Mouse (Mus musculus) hindbrain, postnatal 0 days (tissue): ENCODE measurements around the gene Socs7. TPM values are rescaled to one million over a fixed set of nuclear protein-coding genes. Genes with fewer than 3 reads are reported as not detected.

Experiments
- ATAC-seq: fragments of 200-750 bp; cut with Nextera tagmentation; 2 replicates; pipeline ENCODE4 v1.8.0; 2017; ENCODE audit warnings: mild to moderate bottlenecking, moderate TSS enrichment, moderate library complexity
- DNase-seq: peaks from one replicate; pipeline ENCODE4 v3.0.0-alpha.2; 2015; ENCODE audit warnings: low spot score
- H3K27ac ChIP-seq: fragments of 300-500 bp; sonication (generic); 2 replicates; pipeline ENCODE4 v1.5.1; 2014; ENCODE audit warnings: mild to moderate bottlenecking
- H3K27me3 ChIP-seq: fragments of 300-500 bp; sonication (generic); 2 replicates; pipeline ENCODE4 v1.6.1; 2014; ENCODE audit warnings: low read length, mixed read lengths; ENCODE audit not compliant: insufficient read depth
- H3K36me3 ChIP-seq: fragments of 300-500 bp; sonication (generic); 2 replicates; pipeline ENCODE4 v1.6.1; 2014; ENCODE audit warnings: low read length, mixed read lengths; ENCODE audit not compliant: insufficient read depth
- H3K4me1 ChIP-seq: fragments of 300-500 bp; sonication (generic); 2 replicates; pipeline ENCODE4 v1.6.1; 2014; ENCODE audit warnings: antibody characterized with exemption, low read length, mixed read lengths; ENCODE audit not compliant: insufficient read depth
- H3K4me2 ChIP-seq: fragments of 300-500 bp; sonication (generic); 2 replicates; pipeline ENCODE4 v1.6.1; 2014; ENCODE audit warnings: low read depth, mild to moderate bottlenecking, low read length, moderate library complexity, mixed read lengths
- H3K4me3 ChIP-seq: fragments of 300-500 bp; sonication (generic); 2 replicates; pipeline ENCODE4 v1.5.1; 2014; ENCODE audit warnings: low read length
- H3K9ac ChIP-seq: fragments of 300-500 bp; sonication (generic); replicated peaks from 2 replicates; pipeline ENCODE4 v1.6.1; 2014; ENCODE audit warnings: mild to moderate bottlenecking, low read length, moderate library complexity, mixed read lengths
- H3K9me3 ChIP-seq: fragments of 300-500 bp; sonication (generic); 2 replicates; pipeline ENCODE4 v1.6.1; 2016; ENCODE audit warnings: low read length, mixed read lengths
- CTCF ChIP-seq: IDR thresholded peaks from 2 replicates; pipeline ENCODE4 v1.5.1; 2016; ENCODE audit warnings: antibody characterized with exemption, control low read depth, low read depth
- WGBS: fragments of 180-500 bp; shearing (Covaris S2); extraction: QIAGEN DNeasy Blood & Tissue Kit; methylation state at CpG from one replicate; pipeline ENCODE4 v1.1.7; 2014; 5-methylcytosine and 5-hydroxymethylcytosine counted together
- polyA plus RNA-seq: library from polyadenylated mRNA; unstranded; fragments of >200 nt; fragmentation: Nextera tagmentation; extraction: Ambion mirVana; gene quantifications from 2 replicates; pipeline ENCODE4 v1.2.1, GENCODE M21; 2015
- total RNA-seq: library from RNA; depleted of rRNA; stranded (reverse); fragments of >200 nt; gene quantifications from 2 replicates; pipeline ENCODE4 v1.2.3, GENCODE M21; 2014

Gene Socs7
- total and polyA plus RNA-seq, 2 experiments from 2014 or later = 5.9 to 59.0 TPM

DNA sequence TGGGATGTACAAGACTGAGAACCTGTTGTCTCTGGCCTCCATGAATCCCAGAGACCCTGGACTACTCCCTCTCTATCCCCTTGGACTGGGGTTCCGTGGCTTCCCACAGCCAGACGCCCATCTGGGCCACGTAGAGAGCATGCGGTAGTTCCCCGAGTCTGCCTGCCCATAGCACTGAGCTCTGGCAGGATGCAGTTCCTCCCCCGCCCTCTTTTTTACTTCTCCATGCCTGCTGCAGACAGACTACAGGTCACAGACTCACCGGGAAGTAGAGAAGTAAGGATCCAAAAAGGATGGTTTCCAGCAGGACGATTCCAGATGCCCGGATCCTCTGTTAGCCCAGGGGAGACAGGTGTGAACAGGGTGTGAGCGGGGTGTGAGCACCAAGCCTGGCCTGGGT is 16.9 kb upstream of the Socs7 start:
- no peak for ATAC-seq
- no peaks in the 10 kb centered on the region for H3K27me3 ChIP-seq
- H3K4me1 ChIP-seq = peaks cover 8% of the 10 kb centered on the region; the same call in 1 of the 2 replicates
- no peaks in the 10 kb centered on the region for H3K9me3 ChIP-seq
- DNase-seq = no peak
- TF ChIP-seq CTCF = no peak
- H3K4me3 ChIP-seq = no peak overlapping the region
- WGBS = 68% methylated on average over 10 of the region's 10 CpGs
- H3K4me2 ChIP-seq = no peak overlapping the region
- no peak overlapping the region for H3K27ac ChIP-seq
- no peaks in the 10 kb centered on the region for H3K36me3 ChIP-seq
- no peak overlapping the region for H3K9ac ChIP-seq

GRCm38 (mm10) chr11:97346383-97346782 is 16.0 kb upstream of the Socs7 start:
- Histone ChIP-seq H3K27ac (no peak overlapping the region), H3K9ac (no peak overlapping the region), H3K27me3 (no peaks in the 10 kb centered on the region), H3K4me1 (peaks cover 8% of the 10 kb centered on the region; the same call in 1 of the 2 replicates), H3K9me3 (no peaks in the 10 kb centered on the region), H3K4me2 (no peak overlapping the region), H3K36me3 (no peaks in the 10 kb centered on the region), H3K4me3 (no peak overlapping the region)
- WGBS = 43% methylated on average over 9 of the region's 9 CpGs
- ATAC-seq (peak; percentile 71; the same call in 1 of the 2 replicates), DNase-seq (peak; percentile 72)
- no peak for TF ChIP-seq CTCF

DNA sequence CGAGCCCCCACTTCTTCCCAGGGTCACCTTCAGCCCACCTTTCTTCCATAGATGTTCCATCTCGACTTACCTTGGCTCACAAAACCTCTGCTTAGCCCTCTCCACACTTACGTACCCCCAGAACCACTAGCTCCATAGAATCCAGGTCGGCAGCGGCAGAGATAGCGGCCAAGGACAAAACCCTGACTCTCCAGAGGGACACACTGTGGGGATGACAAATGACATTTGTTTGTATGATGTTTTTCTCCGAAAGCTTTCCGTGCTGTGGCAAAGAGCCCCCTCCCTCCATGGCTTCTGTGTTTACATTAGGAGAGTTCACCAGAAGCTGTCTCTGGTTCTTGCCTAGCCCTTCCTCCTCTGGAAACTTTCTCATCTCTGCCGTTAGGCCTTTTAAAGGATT is 15.1 kb upstream of the Socs7 start:
- H3K27ac ChIP-seq = no peak overlapping the region
- DNase-seq (no peak), ATAC-seq (no peak)
- TF ChIP-seq CTCF = no peak
- H3K9me3 ChIP-seq = no peaks in the 10 kb centered on the region
- H3K4me1 ChIP-seq = peaks cover 8% of the 10 kb centered on the region; the same call in 1 of the 2 replicates
- WGBS = 84% methylated on average over 9 of the region's 9 CpGs
- no peak overlapping the region for H3K4me2 ChIP-seq
- H3K27me3 ChIP-seq = no peaks in the 10 kb centered on the region
- H3K4me3 ChIP-seq = no peak overlapping the region
- no peak overlapping the region for H3K9ac ChIP-seq
- H3K36me3 ChIP-seq = no peaks in the 10 kb centered on the region

DNA sequence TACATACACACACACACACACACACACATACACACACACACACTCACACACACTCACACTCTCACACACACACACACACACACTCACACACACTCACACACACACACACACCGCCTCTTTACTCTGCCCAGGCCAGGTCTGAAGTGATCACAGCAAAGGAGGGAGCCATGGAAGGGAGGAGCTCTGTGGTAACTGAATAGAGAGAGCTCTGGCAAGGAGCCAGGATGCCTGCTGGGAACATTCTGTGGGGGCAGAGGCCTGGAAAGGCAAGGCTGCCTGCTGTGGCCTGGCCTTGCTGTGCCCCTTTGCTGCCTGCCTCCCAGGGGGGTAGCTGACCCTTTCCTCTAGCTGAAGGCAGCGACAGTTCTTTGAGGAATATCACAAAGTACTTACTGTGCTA is 12.3 kb upstream of the Socs7 start:
- DNase-seq (peak; percentile 86), ATAC-seq (peak; percentile 77)
- H3K27ac ChIP-seq = peak overlapping the region; percentile 43
- no peaks in the 10 kb centered on the region for H3K27me3 ChIP-seq
- no peaks in the 10 kb centered on the region for H3K9me3 ChIP-seq
- peaks cover 8% of the 10 kb centered on the region; the same call in 1 of the 2 replicates for H3K4me1 ChIP-seq
- no peak for TF ChIP-seq CTCF
- H3K4me2 ChIP-seq = no peak overlapping the region
- no peak overlapping the region for H3K9ac ChIP-seq
- H3K36me3 ChIP-seq = no peaks in the 10 kb centered on the region
- H3K4me3 ChIP-seq = no peak overlapping the region
- WGBS = 4% methylated on average over 2 of the region's 2 CpGs

- Histone ChIP-seq H3K4me2 (no peak within 1 kb of the TSS), H3K9me3 (no peaks in the 10 kb centered on the region), H3K4me3 (no peak within 1 kb of the TSS), H3K36me3 (no peaks in the 10 kb centered on the region), H3K9ac (no peak within 1 kb of the TSS), H3K27ac (no peak within 1 kb of the TSS; the same call in 1 of the 2 replicates), H3K27me3 (no peaks in the 10 kb centered on the region), H3K4me1 (peaks cover 8% of the 10 kb centered on the region; the same call in 1 of the 2 replicates)
- no peak for TF ChIP-seq CTCF
- WGBS = 24% methylated on average over 3 of the region's 3 CpGs
- ATAC-seq = peak; percentile 53
- DNase-seq = peak; percentile 61
These were observed 10.2 kb upstream of the Socs7 start, which contains the start of gene Gpr179 for GRCm38 (mm10) chr11:97352027-97352684. TSS of gene Gpr179 (minus strand) at chr11:97352077.

GRCm38 (mm10) chr11:97352935-97353597 is 9.3 kb upstream of the Socs7 start:
- ATAC-seq = no peak
- WGBS = 82% methylated on average over 4 of the region's 4 CpGs
- H3K4me2 ChIP-seq = no peak overlapping the region
- H3K27ac ChIP-seq = no peak overlapping the region
- DNase-seq = no peak
- no peaks in the 10 kb centered on the region for H3K36me3 ChIP-seq
- no peaks in the 10 kb centered on the region for H3K9me3 ChIP-seq
- H3K4me3 ChIP-seq = no peak overlapping the region
- H3K27me3 ChIP-seq = no peaks in the 10 kb centered on the region
- TF ChIP-seq CTCF = no peak
- H3K9ac ChIP-seq = no peak overlapping the region
- peaks cover 8% of the 10 kb centered on the region; the same call in 1 of the 2 replicates for H3K4me1 ChIP-seq

DNA sequence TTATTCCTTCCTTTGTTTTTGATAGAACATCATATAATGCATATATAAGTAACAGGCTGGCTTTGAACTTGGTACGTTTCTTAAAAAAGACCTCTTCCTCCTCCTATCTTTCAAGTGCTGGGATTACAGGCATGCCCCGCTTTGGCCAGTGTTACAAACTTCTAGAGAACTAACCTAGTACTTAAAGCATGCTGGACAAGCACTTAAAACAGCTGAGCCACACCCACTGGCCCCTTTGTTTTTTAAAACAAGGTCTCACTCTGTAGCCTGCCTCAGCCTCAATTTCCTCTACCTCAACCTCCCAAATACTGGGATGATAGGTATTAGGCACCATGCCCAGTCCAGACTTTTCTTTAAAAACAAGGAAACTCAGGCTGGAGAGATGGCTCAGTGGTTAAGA is 7.7 kb upstream of the Socs7 start:
- ATAC-seq = no peak
- no peak for TF ChIP-seq CTCF
- no peaks in the 10 kb centered on the region for H3K27me3 ChIP-seq
- H3K27ac ChIP-seq = no peak overlapping the region
- DNase-seq = no peak
- H3K4me3 ChIP-seq = no peak overlapping the region
- no peaks in the 10 kb centered on the region for H3K36me3 ChIP-seq
- H3K9ac ChIP-seq = no peak overlapping the region
- peaks cover 5% of the 10 kb centered on the region; the same call in 1 of the 2 replicates for H3K4me1 ChIP-seq
- H3K4me2 ChIP-seq = no peak overlapping the region
- H3K9me3 ChIP-seq = no peaks in the 10 kb centered on the region
- WGBS = 78% methylated on average over 2 of the region's 2 CpGs
